Mouse (Mus musculus): Measurements from ENCODE around the gene 1700067P10Rik. TPM values are rescaled to one million over a fixed set of nuclear protein-coding genes. Genes with fewer than 3 reads are reported as not detected.

Gene 1700067P10Rik
- total RNA-seq, 2 experiments from 2014 or later: not detected

Other genes with a start within 250 kb of the 1700067P10Rik start
- 10.4 and 23.6 TPM in 2 replicates for gene Foxp4, start 164.7 kb upstream of the 1700067P10Rik start, total RNA-seq (2014; fragmentation: Nextera tagmentation)
- 0.66 and 2.0 TPM in 2 replicates for gene Foxp4, start 164.7 kb upstream of the 1700067P10Rik start, total RNA-seq (2017)
- gene 1700122O11Rik, start 51.0 kb upstream of the 1700067P10Rik start, total RNA-seq (2014; fragmentation: Nextera tagmentation): not detected in 2 replicates
- gene 1700122O11Rik, start 51.0 kb upstream of the 1700067P10Rik start, total RNA-seq (2017): not detected in 2 replicates
- gene 9830107B12Rik, start 56.9 kb downstream of the 1700067P10Rik start, total RNA-seq (2014; fragmentation: Nextera tagmentation): 0.72 TPM in 1 of 2 replicates, not detected in the other
- gene 9830107B12Rik, start 56.9 kb downstream of the 1700067P10Rik start, total RNA-seq (2017): not detected in 2 replicates
- gene A530064D06Rik, start 78.0 kb downstream of the 1700067P10Rik start, total RNA-seq (2014; fragmentation: Nextera tagmentation): not detected in 2 replicates
- gene A530064D06Rik, start 78.0 kb downstream of the 1700067P10Rik start, total RNA-seq (2017): not detected in 2 replicates
- gene Trem1, start 143.4 kb downstream of the 1700067P10Rik start, total RNA-seq (2014; fragmentation: Nextera tagmentation): not detected in 2 replicates
- gene Trem1, start 143.4 kb downstream of the 1700067P10Rik start, total RNA-seq (2017): 0.27 and 0.94 TPM in 2 replicates
- 3.8 TPM in 1 of 2 replicates, not detected in the other for gene Trem3, start 158.5 kb downstream of the 1700067P10Rik start, total RNA-seq (2014; fragmentation: Nextera tagmentation)
- 0.84 TPM in 1 of 2 replicates, not detected in the other for gene Trem3, start 158.5 kb downstream of the 1700067P10Rik start, total RNA-seq (2017)
- gene Treml4, start 175.0 kb downstream of the 1700067P10Rik start, total RNA-seq (2014; fragmentation: Nextera tagmentation): not detected in 2 replicates
- gene Treml4, start 175.0 kb downstream of the 1700067P10Rik start, total RNA-seq (2017): 0.46 TPM in 1 of 2 replicates, not detected in the other
- 39.3 and 64.8 TPM in 2 replicates for gene Treml2, start 210.2 kb downstream of the 1700067P10Rik start, total RNA-seq (2014; fragmentation: Nextera tagmentation)
- gene Treml2, start 210.2 kb downstream of the 1700067P10Rik start, total RNA-seq (2017): 23.7 and 37.2 TPM in 2 replicates
- 0.12 TPM in 1 of 2 replicates, not detected in the other for gene B430306N03Rik, start 226.8 kb downstream of the 1700067P10Rik start, total RNA-seq (2014; fragmentation: Nextera tagmentation)
- 0.28 TPM in 1 of 2 replicates, not detected in the other for gene B430306N03Rik, start 226.8 kb downstream of the 1700067P10Rik start, total RNA-seq (2017)

All from megakaryocyte-erythroid progenitor cell, adult 5-6 weeks (primary cell).